Mouse (Mus musculus): ENCODE results near the gene Six4.

DNA sequence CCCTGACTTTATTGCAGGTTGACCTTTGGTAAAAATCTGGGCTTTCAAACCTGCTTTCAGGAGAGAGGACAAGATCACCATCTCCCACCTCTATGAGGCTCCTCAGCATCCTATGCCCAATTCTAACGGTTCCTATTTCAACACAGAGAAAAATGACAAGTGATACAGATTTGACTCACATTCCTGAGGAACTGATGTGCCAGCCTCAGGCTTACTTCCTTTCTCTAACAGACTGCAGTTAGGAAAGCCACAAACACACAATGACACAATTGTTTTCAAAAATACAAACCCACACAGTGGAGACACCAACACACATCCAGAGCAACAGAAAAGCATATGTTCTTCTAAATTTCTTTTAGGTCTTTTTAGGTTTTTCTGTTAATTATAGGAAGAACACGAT is 5.4 kb downstream of the Six4 start:
- TF ChIP-seq GATA1 (IDR thresholded peaks at IDR 0.05; ENCODE audit: borderline replicate concordance, low read length) (no peak), FLI1 (IDR thresholded peaks at IDR 0.05; ENCODE audit: low read length) (no peak)
